Mouse (Mus musculus): ENCODE results near the gene Asf1b. TPM values are rescaled to one million over a fixed set of nuclear protein-coding genes. Genes with fewer than 3 reads are reported as not detected.
"Not testable (repeated sequence)": the region's sequence is repeated elsewhere in the genome, so short reads cannot be mapped to it uniquely, and the experiment has no call there.

Gene Asf1b
- polyA plus RNA-seq, 1 experiment from 2014 or later, result 12.8 TPM

DNA sequence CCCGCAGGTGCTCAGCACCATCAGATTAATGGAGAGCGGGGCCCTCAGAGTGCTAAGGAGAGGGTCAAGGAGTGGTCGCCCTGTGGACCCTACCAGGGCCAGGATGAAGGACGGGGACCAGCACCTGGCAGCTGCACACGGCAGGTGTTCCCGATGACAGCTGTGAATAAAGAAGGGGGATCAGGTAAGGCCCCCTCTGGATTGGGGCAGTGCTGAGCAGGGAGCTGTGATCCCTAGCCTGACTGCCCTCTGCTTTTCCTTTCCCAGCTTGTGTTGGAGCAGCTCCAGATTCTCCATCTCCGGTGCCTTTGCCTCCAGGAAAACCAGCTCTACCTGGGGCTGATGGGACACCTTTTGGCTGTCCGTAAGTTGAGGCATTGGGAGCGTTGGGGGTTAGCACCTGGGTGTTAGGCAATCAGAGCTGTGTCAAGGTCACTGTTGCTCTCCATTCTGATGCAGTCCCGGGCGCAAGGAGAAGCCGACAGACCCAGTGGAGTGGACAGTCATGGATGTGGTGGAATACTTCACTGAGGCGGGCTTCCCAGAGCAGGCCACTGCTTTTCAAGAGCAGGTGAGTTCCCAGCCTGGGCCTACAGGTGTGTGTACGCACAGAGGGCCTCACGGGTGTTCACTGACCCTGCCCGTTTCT is 43.9 kb downstream of the Asf1b start:
- no peak for ATAC-seq (ENCODE audit: low FRiP score, low read depth)
- H3K36me3 ChIP-seq, result peaks cover 9% of the 10 kb centered on the region
- peak overlapping the region; percentile 71 for H3K9ac ChIP-seq
- peaks cover 37% of the 10 kb centered on the region for H3K4me1 ChIP-seq (replicated peaks)
- no peaks in the 10 kb centered on the region for H3K9me3 ChIP-seq
- peaks cover 17% of the 10 kb centered on the region for H3K27me3 ChIP-seq
- WGBS, result 73% methylated on average over 16 of the region's 16 CpGs
- peak overlapping the region; percentile 92 for H3K4me2 ChIP-seq
- H3K4me3 ChIP-seq, result peak overlapping the region; percentile 79
- H3K27ac ChIP-seq (replicated peaks), result no peak overlapping the region

DNA sequence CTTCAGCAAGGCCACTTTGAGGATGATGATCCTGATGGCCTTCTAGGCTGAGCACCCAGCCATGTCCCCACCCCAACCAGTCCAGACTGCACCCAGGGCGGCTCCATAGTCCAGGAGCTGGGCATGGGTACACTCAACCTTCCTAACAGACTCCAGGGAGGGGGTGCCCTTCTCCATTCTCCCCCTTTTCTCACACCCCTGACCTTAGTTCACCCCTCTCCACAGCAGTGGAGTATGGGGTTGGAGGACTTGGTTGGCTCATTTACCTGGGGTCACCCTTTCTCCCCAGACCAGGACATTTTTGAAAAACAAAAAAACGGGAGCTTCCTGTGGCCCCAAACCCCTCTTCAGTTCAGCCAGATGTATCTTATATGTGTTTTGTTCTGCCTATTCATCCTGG is 44.5 kb downstream of the Asf1b start:
- 93% methylated on average over 2 of the region's 2 CpGs for WGBS
- Histone ChIP-seq H3K4me1 (replicated peaks) (peaks cover 40% of the 10 kb centered on the region), H3K36me3 (peaks cover 3% of the 10 kb centered on the region; the same call in 1 of the 2 replicates), H3K4me2 (peak overlapping the region; percentile 92; the same call in 1 of the 2 replicates), H3K4me3 (0 out of 2 replicates have a peak overlapping the region, but pooled peaks have one; percentile 79), H3K27me3 (peaks cover 17% of the 10 kb centered on the region), H3K9ac (no peak overlapping the region), H3K9me3 (no peaks in the 10 kb centered on the region), H3K27ac (replicated peaks) (no peak overlapping the region)
- ATAC-seq (ENCODE audit: low FRiP score, low read depth), result no peak

DNA sequence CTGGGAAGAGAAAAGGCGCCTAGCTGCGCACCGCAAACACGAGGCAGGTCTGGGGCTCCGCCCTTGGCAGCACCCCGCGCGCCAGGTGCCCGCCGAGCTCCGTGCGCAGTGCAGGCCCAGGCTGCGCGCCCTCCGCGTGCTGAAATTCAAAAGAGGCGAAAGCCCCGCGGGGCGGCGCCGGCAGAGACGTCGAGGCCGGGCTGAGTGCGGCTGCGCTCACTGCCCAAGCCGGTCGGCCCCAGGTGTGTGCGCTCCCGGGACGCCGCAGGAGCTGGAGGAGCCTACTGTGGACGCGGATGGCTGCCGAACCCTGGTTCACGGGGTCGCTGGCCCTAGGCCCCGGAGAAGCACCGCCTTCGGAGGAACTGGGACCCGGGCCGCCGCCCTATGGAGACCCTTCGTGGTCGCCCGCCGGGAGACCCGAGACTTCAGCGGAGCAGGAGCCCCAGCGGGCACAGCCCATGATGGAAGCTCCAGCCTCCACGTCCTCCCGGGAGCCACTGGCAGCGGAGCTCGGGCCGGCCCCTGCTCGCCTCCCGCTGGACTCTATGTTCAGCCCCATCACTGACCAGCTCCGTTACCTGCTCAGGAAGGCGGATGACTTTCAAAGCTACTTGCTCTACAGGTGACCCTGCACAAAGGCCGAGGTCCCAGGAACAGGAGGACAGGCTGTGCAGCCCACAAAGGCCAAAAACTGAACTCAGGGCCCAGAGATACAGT is 46.1 kb downstream of the Asf1b start, which contains the start of gene 1700067K01Rik:
TSS of gene 1700067K01Rik (plus strand) at position 222 of the 720 bp plus-strand sequence.
- no peaks in the 10 kb centered on the region for H3K36me3 ChIP-seq
- H3K4me3 ChIP-seq, result no peak within 1 kb of the TSS
- WGBS, result 23% methylated on average over 61 of the region's 61 CpGs
- peaks cover 40% of the 10 kb centered on the region for H3K4me1 ChIP-seq (replicated peaks)
- peaks cover 17% of the 10 kb centered on the region for H3K27me3 ChIP-seq
- H3K9ac ChIP-seq, result no peak within 1 kb of the TSS
- no peaks in the 10 kb centered on the region for H3K9me3 ChIP-seq
- peak within 1 kb of the TSS; percentile 11 for H3K4me2 ChIP-seq
- no peak within 1 kb of the TSS for H3K27ac ChIP-seq (replicated peaks)
- no peak for ATAC-seq (ENCODE audit: low FRiP score, low read depth)

DNA sequence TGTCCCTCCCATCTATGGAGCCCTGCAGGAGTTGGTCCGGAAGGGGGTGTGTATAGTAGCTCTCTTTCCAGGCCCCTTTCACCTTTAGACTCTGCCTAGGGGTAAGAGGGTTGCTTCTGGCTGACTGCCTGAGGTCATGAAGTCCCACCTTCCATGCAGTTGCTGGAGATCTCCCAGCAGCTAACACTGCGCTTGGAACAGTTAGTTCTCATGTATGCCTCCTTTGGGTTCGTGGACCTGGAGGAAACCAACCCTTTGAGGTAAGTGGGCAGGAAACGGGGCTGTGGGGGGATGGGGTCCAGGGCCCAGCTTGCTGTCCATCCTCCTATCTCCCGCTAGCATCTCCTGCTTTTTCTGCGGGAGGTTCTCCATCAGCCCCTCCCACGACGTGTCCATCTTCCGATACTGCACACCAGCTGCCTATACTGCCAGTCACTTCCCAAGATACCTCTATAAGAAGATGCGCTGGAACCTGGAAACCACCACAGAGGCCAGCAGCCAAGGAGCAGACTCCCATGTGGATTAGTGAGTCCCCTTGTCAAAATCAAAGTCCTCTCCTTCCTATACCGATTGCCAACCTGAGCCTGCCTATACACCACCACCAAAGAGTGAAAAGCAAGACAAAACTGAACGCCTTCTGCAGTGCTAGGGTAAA is 47.8 kb downstream of the Asf1b start:
- Histone ChIP-seq H3K36me3 (no peaks in the 10 kb centered on the region), H3K27ac (replicated peaks) (no peak overlapping the region), H3K4me1 (replicated peaks) (peaks cover 37% of the 10 kb centered on the region), H3K9ac (no peak overlapping the region), H3K4me3 (no peak overlapping the region), H3K4me2 (no peak overlapping the region), H3K9me3 (no peaks in the 10 kb centered on the region), H3K27me3 (peaks cover 17% of the 10 kb centered on the region)
- ATAC-seq (ENCODE audit: low FRiP score, low read depth), result no peak
- 60% methylated on average over 12 of the region's 12 CpGs for WGBS

DNA sequence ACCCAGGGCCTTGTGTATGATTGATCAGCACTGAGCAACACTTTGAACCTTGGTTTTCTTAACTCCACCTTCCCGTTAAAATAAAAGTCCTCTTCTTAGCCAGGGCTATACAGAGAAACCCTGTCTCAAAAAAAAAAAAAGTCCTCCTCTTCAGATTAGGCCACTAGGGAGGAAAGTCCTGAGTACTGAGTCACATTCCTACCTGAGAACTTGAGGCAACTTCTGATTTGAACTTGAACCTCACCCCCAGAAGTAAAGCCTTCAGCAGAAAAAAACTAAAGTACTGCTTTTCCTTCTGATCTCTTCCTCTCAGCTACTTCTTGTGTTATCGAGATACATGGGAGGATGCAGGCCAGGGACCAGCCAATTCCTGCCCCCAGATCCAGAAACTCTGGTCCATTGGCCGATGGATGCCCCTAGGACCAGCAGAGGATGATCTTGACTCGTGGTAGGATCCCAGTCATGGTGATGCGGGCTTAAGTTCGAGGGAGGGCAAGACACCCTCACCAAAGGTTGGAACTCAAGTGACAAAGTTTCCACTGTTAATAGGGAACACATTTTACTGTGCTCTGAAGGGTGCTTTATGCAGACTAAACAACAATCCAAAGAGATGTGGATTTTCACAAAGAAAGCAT is 48.4 kb downstream of the Asf1b start:
- Histone ChIP-seq H3K27ac (replicated peaks) (no peak overlapping the region), H3K36me3 (no peaks in the 10 kb centered on the region), H3K27me3 (peaks cover 17% of the 10 kb centered on the region), H3K9me3 (no peaks in the 10 kb centered on the region), H3K4me1 (replicated peaks) (peaks cover 33% of the 10 kb centered on the region), H3K9ac (peak overlapping the region; percentile 68; the same call in 1 of the 2 replicates), H3K4me3 (peak overlapping the region; percentile 51), H3K4me2 (peak overlapping the region; percentile 94)
- no peak for ATAC-seq (ENCODE audit: low FRiP score, low read depth)
- WGBS, result 74% methylated on average over 6 of the region's 6 CpGs

DNA sequence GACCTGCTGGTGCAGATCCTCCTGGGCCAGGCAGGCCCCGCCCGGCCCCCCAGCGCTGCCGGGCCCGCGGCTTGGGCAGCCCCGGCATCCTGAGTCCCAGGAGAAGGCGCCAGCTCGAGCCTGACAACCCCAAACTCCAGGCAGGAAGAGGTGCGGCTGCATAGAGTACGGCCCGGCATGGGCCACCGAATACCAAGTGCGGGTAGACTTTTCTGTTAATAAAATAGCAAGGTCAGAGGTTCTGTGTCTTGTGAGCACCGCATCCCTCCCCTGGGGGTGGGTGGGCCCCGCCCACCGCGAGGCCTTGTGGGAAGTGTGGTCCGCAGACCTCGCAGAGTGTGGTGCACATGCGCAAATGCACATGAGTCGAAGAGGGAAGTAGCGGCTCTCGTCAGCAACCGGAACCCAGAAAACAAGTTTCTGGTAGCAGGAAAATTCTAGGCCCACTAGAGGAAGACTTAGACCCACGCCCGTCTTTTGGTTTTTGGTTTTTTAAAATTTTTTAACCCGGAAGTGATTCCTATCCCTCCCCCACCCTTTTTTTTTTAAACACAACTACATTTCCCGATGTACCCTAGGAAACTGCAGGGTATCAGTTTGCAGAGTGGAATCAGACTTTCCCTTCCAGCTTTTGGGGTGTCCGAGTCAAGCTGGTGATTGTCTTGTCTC is 49.4 kb downstream of the Asf1b start:
- 1% methylated on average over 30 of the region's 30 CpGs for WGBS
- ATAC-seq (ENCODE audit: low FRiP score, low read depth), result peak; percentile 86
- Histone ChIP-seq H3K4me3 (peak overlapping the region; percentile 51), H3K4me1 (replicated peaks) (peaks cover 23% of the 10 kb centered on the region), H3K27ac (replicated peaks) (peak overlapping the region; percentile 77), H3K4me2 (peak overlapping the region; percentile 94), H3K27me3 (peaks cover 17% of the 10 kb centered on the region), H3K9me3 (no peaks in the 10 kb centered on the region), H3K36me3 (no peaks in the 10 kb centered on the region), H3K9ac (peak overlapping the region; percentile 68)

DNA sequence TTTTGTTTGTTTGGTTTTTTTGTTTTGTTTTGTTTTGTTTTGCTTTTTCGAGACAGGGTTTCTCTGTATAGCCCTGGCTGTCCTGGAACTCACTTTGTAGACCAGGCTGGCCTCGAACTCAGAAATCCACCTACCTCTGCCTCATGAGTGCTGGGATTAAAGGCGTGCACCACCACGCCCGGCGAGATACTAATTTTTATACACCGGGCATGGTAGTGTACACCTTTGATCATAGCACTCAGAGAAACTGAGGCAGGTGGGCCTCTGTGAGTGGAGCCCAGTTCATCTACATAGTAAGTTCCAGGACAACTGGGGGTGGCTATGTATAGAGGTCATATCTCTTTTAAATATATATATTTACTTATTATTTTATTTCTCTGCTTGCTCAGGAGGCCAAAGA is 50.2 kb downstream of the Asf1b start:
- H3K36me3 ChIP-seq; H3K9me3 ChIP-seq; ATAC-seq (ENCODE audit: low FRiP score, low read depth); H3K4me3 ChIP-seq; H3K9ac ChIP-seq; H3K27ac ChIP-seq (replicated peaks): not testable (repeated sequence)
- WGBS, result 95% methylated on average over 7 of the region's 7 CpGs
- Histone ChIP-seq H3K4me1 (replicated peaks) (peaks cover 28% of the 10 kb centered on the region), H3K4me2 (peak overlapping the region; percentile 94; the same call in 1 of the 2 replicates), H3K27me3 (peaks cover 21% of the 10 kb centered on the region)

DNA sequence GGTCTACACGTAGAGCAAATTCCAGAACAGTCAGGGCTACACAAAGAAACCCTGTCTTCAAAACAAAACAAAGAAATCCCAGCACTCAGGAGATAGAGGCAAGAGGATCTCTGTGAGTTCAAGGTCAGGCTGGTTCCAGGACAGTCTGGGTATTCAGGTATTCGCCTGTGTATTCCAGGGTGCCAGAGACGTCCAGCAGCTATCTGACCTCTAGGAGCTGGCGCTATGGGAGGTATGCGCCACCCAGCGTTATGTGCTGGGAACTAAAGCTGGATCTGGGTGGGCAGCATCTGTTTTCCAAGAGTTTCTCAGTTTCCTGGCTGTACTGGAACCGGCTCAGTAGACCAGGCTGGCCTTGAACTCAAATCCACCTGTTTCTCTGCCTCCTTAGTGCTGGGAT is 53.1 kb downstream of the Asf1b start:
- no peak for ATAC-seq (ENCODE audit: low FRiP score, low read depth)
- Histone ChIP-seq H3K27ac (replicated peaks) (no peak overlapping the region), H3K4me2 (no peak overlapping the region), H3K27me3 (peaks cover 28% of the 10 kb centered on the region), H3K9ac (no peak overlapping the region), H3K4me3 (no peak overlapping the region), H3K36me3 (no peaks in the 10 kb centered on the region), H3K4me1 (replicated peaks) (peaks cover 43% of the 10 kb centered on the region), H3K9me3 (no peaks in the 10 kb centered on the region)
- 28% methylated on average over 7 of the region's 7 CpGs for WGBS

DNA sequence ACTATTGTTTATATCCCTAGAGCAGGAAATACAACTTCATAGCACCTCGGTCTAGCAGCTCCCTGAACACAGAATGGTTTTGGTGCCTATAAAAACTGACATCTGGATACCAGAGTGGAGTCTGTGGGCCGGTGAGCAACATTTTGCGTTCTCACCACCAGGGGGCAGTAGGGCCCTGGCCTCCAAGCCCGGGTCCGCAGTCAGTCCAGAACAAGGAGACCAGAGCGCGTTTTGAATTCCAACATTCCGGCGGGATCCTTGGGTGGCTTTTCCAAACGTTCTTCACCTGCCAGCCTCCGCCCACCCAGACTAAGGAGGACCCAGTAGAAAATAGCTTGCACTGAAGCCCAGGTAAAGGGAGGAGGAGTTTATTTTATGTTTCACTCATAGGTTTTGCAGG is 54.6 kb downstream of the Asf1b start:
- H3K36me3 ChIP-seq, result no peaks in the 10 kb centered on the region
- peak overlapping the region; percentile 29; the same call in 1 of the 2 replicates for H3K4me2 ChIP-seq
- H3K9me3 ChIP-seq, result no peaks in the 10 kb centered on the region
- H3K4me1 ChIP-seq (replicated peaks), result peaks cover 34% of the 10 kb centered on the region
- peaks cover 34% of the 10 kb centered on the region for H3K27me3 ChIP-seq
- H3K9ac ChIP-seq, result no peak overlapping the region
- no peak overlapping the region for H3K27ac ChIP-seq (replicated peaks)
- 0 out of 2 replicates have a peak overlapping the region, but pooled peaks have one; percentile 9 for H3K4me3 ChIP-seq
- WGBS, result under 1% methylated on average over 11 of the region's 11 CpGs
- ATAC-seq (ENCODE audit: low FRiP score, low read depth), result peak; percentile 33; the same call in 1 of the 2 replicates

DNA sequence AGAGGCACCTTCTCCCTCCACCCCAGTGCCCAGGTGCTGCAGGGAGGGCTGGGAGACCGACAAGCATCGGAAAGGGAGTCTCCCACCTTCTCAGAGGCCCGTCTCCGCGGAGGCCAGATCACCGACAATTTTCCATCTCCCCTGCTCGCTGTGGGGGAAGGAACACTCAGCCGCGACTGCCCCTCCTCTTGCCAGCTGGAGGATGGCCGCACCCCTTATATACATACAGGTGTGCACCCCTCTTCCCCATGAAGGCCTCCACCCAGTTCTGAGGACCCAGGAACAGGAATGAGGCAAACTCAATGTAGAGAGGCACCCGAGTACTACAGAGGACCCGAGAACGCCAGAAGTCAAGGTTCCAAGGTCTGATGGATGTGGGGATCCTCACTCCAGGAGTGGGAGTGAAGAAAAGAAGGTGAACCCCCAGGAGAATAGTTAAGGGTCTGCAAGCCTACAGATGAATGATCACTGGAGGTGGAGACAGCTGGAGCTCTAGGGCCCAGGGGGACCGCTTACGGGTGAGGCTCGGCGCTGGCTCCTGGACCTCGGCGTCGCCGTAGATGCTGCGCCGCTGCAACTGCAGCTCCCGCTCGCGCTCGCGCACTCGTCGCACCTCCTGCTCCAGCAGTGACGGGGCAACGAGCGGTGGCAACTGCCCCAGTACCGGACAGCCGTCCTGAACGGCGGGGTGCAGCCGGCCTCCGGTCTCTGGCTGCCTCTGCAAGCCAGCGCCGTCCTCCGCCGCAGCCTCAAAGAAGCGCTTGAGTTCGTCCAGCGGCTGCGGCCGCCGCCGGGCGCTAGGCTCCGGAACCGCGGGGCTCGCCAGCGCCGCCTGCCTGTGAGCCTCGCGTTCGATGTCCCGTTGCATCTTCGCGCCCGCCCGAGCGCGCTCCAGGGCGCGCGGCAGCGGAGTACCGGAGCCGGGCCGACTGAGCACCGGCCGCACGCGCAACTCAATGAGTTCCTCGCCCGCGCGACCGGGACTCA is 55.6 kb downstream of the Asf1b start:
- H3K9ac ChIP-seq, result peak overlapping the region; percentile 58
- no peaks in the 10 kb centered on the region for H3K9me3 ChIP-seq
- H3K36me3 ChIP-seq, result no peaks in the 10 kb centered on the region
- 2% methylated on average over 81 of the region's 83 CpGs for WGBS
- H3K27me3 ChIP-seq, result peaks cover 34% of the 10 kb centered on the region
- peak; percentile 61 for ATAC-seq (ENCODE audit: low FRiP score, low read depth)
- peak overlapping the region; percentile 99 for H3K4me2 ChIP-seq
- peak overlapping the region; percentile 48 for H3K4me3 ChIP-seq
- no peak overlapping the region for H3K27ac ChIP-seq (replicated peaks)
- H3K4me1 ChIP-seq (replicated peaks), result peaks cover 28% of the 10 kb centered on the region

Measured in hindbrain, embryonic 15.5 days (tissue).